Mouse (Mus musculus): Measurements from ENCODE around the gene Krt6a. TPM values are rescaled to one million over a fixed set of nuclear protein-coding genes. Genes with fewer than 3 reads are reported as not detected.
"Not testable (repeated sequence)": the region's sequence is repeated elsewhere in the genome, so short reads cannot be mapped to it uniquely, and the experiment has no call there.

The Krt6a gene
- total RNA-seq (2021), result not detected
- long read RNA-seq, experiment 1, result 0 reads
- long read RNA-seq, experiment 2, result 0 reads

DNA sequence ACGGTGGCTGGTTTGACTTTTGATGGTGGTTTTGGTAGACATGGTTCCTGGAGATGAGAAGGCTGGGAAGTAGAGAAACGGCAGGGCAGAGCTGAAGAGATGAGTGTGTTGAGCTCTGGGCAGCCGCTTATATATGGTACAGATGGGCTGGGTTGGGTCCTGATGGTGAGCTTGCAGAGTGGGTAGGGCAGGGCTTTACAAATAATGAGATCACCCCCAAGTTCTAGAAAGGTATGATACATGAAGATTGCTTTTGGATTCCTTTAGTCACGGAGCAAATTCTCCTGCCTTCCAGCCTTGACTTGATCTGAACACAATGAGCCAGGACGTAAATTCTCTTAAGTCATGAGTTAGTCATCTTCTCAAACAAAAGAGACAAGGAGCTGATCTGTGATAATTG lies at the start of gene Krt6a:
Gene Krt6a, minus strand, starts transcription at position 101 of the 400 bp plus-strand sequence.
- DNase-seq, result no peak

DNA sequence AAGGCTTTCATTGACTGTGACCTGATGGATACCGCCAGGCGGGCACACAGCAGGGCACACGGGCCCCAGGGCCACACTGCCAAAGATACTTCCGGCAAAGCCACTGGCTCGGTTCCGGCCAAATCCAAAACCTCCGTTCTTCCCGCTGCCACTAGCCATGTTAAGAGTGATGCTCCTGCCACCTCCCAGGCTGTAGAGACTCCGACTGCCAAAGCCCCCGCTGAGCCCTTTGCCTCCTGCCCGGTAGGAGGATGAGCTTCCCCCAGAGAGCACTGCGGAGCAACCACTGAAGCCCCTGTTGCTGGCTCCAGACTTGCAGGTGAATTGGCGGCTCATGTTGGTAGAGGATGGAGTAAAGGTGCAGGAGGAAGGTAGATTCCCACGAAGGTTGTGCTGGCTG lies 48.6 kb upstream of the Krt6a start, which contains the start of gene Krt71:
Gene Krt71, minus strand, starts transcription at position 399 of the 400 bp plus-strand sequence.
- no peak for DNase-seq

DNA sequence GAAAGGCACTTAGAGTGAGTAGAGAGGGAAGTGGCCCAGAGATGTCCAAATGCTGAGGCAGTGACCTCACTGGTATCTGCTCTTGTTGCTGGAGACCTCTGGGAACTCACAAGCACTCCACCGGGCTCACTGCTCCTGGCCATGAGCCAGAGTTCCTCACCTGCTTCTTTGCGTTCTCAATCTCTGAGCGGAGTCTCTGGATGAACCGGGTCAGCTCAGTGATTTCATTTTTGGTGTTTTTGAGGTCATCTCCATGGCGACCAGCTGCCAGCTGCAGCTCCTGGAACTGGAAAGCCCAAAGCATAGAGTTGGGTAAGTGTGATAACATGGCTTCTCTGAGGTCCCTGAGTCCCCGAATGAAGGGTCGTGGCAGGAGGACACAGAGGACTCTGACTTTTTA lies 43.7 kb upstream of the Krt6a start:
- DNase-seq, result no peak

DNA sequence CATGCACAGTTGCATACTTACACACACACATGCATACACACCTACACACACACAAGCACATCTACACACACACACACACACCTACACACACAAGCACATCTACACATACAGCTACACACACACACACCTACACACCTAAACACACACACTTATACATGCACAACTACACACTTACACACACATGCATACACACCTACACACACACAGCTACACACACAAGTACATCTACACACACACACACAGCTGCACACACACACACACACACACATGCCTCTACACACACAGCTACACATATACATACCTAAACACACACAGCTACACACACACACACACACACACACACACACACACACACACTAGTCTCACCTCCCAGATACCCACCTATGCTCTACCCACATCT lies 36.5 kb upstream of the Krt6a start:
- DNase-seq, result no peak

DNA sequence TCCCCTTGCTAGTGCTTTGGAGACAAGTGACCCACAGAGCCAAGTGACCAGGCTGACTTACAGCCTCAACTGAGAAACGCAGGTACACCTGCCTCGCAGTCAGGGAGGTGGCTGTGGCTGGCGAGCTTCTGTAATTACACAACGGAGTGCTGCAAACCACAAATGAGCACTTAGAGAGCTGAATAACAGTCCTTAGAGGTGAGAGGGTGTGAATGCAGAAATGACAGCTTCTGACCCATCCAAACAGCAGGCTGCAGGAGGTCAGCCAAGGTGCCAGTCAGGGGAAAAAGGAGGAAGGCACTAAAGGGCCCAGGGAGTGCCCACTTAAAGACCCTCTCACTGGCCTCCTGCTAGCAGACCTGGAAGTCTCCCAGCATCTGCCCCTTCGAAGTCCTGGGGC lies 30.6 kb upstream of the Krt6a start:
- no peak for DNase-seq

DNA sequence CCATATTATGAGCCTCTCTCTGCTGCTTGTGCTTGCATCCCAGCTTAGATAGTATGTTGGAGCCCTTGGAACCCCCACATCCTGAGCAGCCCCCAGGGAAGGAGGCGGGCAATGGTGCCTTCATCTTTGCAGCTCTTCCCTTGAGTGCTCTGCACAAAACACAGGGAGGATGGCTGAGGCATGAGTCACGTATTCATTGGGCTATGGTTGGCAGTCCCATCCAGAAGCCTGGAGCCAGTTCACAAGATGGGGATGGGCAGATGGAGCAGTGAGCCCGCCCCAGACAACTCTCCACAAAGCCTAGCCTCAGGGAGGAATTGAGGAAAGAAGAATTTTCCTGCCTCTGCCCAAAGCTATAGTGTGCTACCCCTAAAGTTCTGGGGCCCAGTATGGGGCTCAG lies 21.7 kb upstream of the Krt6a start:
- DNase-seq, result no peak

DNA sequence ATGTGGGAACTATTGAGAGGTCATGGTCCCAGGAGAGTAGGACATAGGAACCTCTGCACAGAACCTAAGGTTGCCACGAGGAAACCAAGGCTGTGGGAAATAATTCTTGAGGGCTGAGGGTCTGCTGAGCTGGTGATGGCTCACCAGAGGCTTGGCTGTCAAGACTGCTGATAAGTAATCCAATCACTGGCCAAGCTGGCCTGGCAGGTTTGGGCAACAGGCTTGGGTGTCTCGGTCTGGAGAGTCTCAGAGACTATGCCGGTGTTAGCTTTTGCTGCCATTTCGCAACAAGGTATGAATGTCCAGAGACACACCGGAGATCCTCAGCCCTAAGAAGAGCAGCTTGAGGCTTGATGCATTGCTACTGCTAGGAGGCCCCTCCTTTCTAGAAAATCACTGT lies 20.2 kb upstream of the Krt6a start:
- no peak for DNase-seq

DNA sequence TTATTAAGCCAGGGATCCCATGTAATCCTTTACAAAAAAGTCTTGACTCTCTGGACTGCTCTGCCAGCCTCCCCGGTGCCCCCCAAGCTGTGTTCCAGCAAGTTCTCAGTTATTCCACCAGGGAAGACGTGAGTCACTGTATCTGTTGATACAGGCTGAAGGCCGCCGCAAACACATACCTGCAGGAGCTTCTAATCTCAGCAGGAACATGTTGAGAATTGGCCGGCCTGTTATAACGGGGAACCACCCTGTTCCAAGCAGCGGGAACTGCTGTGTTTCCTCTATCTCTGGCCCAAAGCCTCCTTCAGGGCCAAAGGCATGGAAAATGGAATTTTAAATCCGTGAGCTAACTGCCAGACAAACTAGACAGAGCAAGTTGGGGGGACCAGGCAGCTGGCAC lies 19.6 kb upstream of the Krt6a start:
- DNase-seq, result no peak

DNA sequence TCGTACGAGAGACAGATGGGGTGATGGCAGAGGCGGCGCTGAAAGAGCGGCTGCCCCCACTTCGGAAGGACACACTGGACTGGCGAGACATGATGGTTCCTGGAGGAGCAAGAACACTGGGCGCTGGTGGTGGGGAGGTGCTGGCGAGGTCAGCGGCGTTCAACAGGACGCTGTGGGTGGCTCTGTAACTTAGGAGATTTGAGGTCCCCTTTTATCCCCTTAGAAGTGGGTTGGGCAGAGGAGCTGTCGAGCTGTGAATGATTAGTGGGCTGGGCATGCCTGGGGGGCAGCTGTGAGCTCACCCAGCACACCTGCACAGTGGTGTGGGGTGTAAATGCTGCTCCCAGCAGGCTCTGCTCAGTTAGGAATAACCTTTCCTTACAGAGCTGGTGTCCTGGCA lies 18.6 kb upstream of the Krt6a start, which contains the start of gene Krt5:
Gene Krt5, minus strand, starts transcription at position 179 of the 400 bp plus-strand sequence.
- DNase-seq, result no peak

DNA sequence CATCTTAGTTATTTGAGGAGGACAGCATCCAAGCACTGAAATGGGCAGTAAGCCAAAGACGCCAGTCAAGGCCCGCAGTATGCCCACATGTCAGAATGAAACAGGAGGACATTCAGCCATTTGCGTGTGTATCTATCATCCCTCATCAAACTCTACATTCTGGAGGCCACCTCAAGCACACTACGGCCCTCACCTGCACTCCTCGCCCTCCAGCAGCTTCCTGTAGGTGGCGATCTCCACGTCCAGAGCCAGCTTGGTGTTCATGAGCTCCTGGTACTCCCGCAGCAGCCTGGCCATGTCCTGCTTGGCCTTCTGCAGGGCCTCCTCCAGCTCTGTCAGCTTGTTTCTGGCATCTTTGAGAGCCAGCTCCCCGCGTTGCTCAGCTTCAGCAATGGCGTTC lies 14.6 kb upstream of the Krt6a start:
- no peak for DNase-seq

DNA sequence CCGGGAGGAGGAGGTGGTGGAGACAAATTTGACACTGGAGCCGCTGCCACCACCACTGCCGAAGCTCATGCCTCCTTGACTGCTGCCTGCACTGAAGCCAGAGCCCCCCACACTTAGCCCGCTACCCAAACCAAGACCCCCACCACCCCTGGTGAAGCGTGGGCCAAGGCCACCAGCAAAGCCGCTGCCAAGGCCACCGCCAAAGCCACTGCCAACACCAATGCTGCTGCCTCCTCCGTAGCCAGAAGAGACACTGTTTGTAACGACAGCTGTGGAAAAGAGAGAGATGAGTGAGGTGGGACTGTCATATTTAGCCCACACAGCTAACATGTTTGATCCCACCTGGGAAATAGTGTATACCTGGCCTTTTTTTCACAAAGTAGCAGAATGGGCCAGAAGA lies 13.3 kb upstream of the Krt6a start:
- no peak for DNase-seq

DNA sequence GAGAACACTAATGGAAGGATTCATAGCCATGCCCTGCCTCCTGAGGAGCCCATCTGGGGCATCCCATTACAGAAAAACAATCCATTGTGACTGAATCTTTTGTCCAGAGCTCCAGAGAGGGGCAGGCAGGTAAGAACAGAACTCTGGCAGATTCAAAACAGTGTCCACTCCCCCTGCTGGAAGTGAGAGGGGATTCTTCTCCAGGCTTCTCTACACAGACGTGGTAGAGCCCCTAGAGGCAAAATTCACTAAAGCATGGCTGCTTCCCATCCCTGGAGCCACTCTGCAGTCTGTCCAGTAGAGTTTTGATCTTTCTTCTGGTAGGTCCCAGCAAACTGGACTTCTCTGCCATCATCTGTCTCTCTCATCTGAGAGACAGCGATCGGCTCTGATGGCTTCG lies 10.0 kb upstream of the Krt6a start:
- DNase-seq, result no peak

DNA sequence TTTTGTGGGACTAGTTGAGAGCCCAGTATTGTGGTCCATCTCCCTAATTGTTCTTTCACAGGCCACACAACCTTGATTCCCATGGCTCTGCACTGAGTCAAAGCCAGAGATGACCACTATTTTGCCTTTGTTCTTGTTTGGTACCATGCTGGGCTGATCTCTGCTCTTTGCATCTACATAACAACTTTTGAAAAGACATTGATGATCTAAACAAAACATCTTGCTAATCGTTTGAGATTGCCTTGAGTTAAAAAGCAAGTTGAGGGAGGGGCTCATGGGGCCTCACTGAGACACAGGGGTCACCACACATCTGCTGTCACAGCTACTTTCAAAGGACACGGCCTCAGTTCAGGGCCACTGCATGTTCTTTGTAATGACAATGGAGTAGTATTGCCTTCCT lies 8.3 kb upstream of the Krt6a start:
- DNase-seq, result no peak

DNA sequence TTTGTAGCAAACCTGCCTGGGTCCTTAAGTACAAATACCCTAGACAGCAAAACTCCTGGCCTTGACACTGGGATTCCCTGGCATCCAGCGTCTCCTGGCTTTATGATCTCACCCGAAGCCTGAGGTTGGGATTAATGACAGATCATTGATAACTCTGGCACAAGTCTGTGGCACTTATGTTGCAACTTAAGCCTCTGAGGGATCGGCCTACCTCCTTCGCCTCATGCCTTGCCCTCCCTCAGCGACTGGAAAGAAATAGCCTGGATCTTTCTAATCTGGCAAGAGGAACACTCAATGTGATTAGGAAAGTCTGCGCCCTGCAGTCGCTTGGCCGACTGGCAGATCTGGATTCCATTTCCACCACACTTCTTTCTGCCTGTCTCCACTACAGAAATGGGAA lies 5.8 kb upstream of the Krt6a start:
- no peak for DNase-seq

DNA sequence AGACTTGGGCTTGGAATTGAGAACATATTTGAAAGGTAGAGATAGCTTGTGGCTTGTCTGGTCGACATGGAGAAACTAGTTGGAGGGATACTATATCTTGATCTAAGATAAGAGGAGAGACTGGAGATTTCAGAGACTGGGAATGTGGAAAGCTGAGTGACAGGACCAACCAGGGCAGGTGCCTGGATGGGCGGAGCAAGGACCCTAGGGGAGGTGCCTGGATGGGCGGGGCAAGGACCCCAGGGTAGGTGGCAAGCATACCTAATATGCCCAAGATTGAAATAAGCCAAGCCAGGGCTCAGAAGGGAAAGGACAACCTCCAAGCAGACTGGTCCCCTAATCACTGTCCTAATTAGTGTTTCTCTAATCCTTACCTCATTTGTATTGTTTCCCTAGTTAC lies 5.1 kb upstream of the Krt6a start:
- DNase-seq, result no peak

DNA sequence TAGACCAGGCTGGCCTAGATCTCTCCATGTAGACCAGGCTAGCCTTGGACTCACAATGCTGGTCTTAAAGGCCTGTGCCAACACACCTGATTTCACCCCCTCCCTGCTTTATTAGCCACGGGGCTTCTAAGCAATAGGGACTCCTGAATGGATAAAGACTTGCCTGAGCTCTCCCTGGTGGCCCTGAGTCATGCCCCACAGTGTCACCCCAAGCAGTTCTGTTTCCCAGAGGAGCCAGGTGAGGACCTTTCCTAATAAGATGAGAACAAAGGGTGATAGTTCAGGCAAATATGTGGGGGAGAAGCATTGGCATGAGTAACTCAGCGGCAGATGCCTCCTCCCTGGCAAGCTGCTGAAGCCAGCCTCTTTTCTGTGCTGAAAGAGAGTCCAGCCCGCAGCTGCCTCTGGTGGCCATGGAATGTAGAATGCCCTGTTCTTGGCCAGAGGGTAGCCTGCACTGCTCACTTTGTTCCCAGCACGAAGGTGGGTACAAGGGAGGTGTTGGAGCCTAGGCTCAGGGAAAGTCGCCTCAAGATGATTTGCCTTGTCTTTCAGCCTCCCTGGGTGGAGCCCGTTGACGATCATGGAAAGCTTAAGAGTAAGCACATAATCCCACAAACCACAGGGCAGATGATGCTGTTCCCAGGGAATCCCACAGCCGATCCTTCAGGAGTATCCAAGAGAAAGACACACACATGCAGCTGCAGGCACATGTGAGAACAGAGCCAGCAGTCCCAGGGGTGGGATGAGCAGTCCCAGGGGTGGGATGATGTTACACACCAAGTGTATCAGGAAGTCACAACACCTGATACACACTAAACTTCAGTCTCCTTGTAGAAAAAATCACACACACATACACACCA lies 3.5 kb upstream of the Krt6a start:
- DNase-seq, result no peak

DNA sequence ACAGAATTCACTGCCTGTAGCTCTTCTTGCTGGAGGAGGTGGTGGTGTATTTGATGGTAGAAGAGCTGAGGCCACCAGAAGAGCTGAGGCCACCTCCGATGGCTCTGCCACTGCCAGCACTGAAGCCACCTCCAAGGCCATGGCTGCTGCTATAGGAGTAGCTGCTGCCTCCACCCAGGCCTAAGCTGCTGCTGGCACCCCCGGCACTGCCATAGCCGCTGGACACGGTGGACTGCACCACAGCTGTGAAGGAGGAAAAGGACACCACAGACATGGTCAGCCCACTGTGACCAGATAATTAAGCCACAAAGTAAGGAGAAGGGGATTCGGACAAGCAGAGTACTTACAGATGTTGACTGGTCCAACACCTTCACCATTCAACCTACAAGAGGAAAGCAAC lies 3.6 kb downstream of the Krt6a start:
- not testable (repeated sequence) for DNase-seq

DNA sequence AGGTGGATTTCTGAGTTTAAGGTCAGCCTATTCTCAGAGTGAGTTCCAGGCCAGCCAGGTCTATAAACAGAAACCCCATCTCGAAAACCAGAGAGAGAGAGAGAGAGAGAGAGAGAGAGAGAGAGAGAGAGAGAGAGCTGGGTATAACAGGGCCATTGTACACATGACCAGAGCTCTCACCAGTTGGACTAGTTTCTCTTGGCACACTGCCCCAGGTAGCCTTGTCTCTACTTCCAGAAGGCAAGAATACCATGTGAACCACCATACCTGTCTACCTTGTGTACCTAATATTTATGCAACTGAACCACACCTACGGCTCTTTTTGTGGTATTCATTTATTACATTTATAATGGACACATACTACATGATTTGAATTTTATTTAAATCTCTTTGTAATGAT lies 5.9 kb downstream of the Krt6a start:
- DNase-seq, result no peak

DNA sequence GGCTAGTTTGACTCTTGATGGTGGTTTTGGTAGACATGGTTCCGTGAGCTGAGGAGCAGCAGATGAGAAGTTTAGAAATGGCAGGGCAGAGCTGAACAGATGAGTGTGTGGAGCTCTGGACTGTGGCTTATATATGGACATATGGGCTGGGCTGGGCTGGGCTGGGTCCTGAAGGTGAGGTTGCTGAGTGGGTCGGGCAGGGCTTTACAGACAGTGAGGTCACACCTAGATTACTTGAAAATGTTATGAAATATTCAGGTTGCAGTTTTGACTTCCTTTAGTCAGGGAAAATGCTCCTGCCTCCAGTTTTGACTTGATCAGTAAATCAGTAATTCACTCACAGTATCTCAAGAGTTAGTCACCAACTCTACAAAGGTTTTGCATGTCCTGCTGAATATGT lies 13.9 kb downstream of the Krt6a start, which contains the start of gene Krt6b:
Gene Krt6b, minus strand, starts transcription at position 101 of the 400 bp plus-strand sequence.
- no peak for DNase-seq

DNA sequence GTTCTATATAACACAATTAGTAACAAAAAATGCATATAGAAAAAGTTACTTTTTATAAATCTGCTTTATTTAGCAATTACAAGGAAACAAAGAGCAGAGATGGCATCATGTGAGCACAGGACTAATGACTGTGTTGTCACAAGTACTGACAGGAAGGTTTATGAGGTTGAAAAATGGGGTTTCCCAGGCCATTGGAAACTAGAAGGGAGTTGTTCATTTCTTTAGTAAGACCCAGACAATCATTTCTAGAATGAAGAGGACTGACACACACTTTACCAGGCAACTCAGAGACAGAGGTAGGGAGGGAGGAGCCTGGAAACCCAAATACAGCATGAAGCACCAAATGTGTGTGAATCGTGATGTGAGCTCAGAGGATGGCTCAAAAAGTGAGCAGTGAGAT lies 18.1 kb downstream of the Krt6a start:
- DNase-seq, result no peak

DNA sequence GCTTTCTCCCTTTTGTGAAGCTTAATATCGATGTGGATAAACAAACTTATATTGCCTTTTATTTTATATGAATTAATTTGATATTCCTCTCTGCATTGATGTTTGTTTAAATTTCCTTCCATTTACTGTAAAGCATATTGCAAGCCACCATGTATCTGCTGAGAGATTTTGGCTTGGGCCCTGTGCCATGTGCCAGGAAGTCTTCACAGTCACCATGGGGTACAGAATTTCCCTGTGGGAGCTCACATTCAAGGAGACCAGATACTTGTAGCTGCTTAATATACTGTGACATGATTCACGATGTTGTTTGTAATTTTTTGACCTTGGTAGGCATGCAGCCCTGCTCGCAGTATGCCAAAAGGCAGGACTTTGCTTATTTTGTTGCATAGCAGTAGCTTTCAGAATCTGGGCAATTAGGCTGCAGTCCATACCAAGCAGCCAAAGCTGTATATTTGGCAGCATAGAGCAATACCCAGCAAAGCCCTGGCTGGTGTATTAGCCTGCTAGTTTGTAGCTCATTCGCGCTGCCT lies 41.3 kb downstream of the Krt6a start:
- DNase-seq, result no peak

DNA sequence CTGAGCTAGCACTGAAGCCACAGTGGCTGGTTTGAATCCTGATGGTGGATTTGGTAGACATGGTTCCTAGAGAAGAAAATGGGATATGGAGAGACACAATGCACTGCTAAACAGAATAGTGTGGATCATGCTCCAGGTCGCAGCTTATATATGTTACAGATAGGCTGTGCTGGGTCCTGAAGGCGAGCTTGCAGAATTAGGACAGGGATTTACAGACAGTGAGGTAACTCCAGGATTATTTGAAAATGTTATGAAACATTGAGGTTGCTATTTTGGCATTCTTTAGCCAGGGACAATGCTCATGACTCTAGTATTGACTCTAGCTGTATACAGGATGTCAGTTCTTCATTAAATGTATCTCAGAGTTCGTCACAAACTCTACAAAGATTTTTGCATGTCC lies 46.8 kb downstream of the Krt6a start, which contains the start of gene Gm5478:
Gene Gm5478, minus strand, starts transcription at position 101 of the 400 bp plus-strand sequence.
- DNase-seq, result no peak
